Mouse (Mus musculus) forebrain, embryonic 12.5 days (tissue): ENCODE measurements around the gene Fkbp4. TPM values are rescaled to one million over a fixed set of nuclear protein-coding genes. Genes with fewer than 3 reads are reported as not detected.

ENCODE experiments used
- ATAC-seq: fragments of 200-750 bp; cut with Nextera tagmentation; 2 replicates; pipeline ENCODE4 v1.8.0; 2017; ENCODE audit warnings: moderate TSS enrichment; ENCODE audit not compliant: low FRiP score
- H3K27ac ChIP-seq: fragments of 300-500 bp; sonication (generic); 2 replicates; pipeline ENCODE4 v1.5.1; 2016; ENCODE audit warnings: mild to moderate bottlenecking
- H3K27me3 ChIP-seq: fragments of 300-500 bp; sonication (generic); 2 replicates; pipeline ENCODE4 v1.6.1; 2016; ENCODE audit warnings: mild to moderate bottlenecking
- H3K36me3 ChIP-seq: fragments of 300-500 bp; sonication (generic); replicated peaks from 2 replicates; pipeline ENCODE4 v1.6.1; 2016; ENCODE audit warnings: mild to moderate bottlenecking
- H3K4me1 ChIP-seq: fragments of 300-500 bp; sonication (generic); 2 replicates; pipeline ENCODE4 v1.6.1; 2016
- H3K4me2 ChIP-seq: fragments of 300-500 bp; sonication (generic); 2 replicates; pipeline ENCODE4 v1.6.1; 2016; ENCODE audit warnings: mild to moderate bottlenecking, moderate library complexity
- H3K4me3 ChIP-seq: fragments of 300-500 bp; sonication (generic); replicated peaks from 2 replicates; pipeline ENCODE4 v1.5.1; 2016; ENCODE audit warnings: mild to moderate bottlenecking
- H3K9ac ChIP-seq: fragments of 300-500 bp; sonication (generic); 2 replicates; pipeline ENCODE4 v1.6.1; 2016; ENCODE audit warnings: mild to moderate bottlenecking
- H3K9me3 ChIP-seq: fragments of 300-500 bp; sonication (generic); 2 replicates; pipeline ENCODE4 v1.6.1; 2016
- WGBS: fragments of 180-500 bp; shearing (Covaris S2); methylation state at CpG from one replicate; pipeline ENCODE4 v1.1.7; 2016; 5-methylcytosine and 5-hydroxymethylcytosine counted together
- polyA plus RNA-seq: library from polyadenylated mRNA; unstranded; fragments of >200 nt; fragmentation: Nextera tagmentation; extraction: Ambion mirVana; gene quantifications from 2 replicates; pipeline ENCODE4 v1.2.1, GENCODE M21; 2016

The Fkbp4 gene
- polyA plus RNA-seq, 1 experiment from 2014 or later: 525 TPM

GRCm38 (mm10) chr6:128432356-128432915, 6.0 kb downstream of the Fkbp4 start:
- no peak overlapping the region for H3K4me3 ChIP-seq
- peaks cover 13% of the 10 kb centered on the region for H3K4me1 ChIP-seq
- 91% methylated on average over 13 of the region's 13 CpGs for WGBS
- H3K9ac ChIP-seq: no peak overlapping the region
- H3K9me3 ChIP-seq: no peaks in the 10 kb centered on the region
- no peak overlapping the region for H3K27ac ChIP-seq
- H3K27me3 ChIP-seq: no peaks in the 10 kb centered on the region
- no peak for ATAC-seq
- H3K36me3 ChIP-seq: peaks cover 87% of the 10 kb centered on the region
- no peak overlapping the region for H3K4me2 ChIP-seq

DNA sequence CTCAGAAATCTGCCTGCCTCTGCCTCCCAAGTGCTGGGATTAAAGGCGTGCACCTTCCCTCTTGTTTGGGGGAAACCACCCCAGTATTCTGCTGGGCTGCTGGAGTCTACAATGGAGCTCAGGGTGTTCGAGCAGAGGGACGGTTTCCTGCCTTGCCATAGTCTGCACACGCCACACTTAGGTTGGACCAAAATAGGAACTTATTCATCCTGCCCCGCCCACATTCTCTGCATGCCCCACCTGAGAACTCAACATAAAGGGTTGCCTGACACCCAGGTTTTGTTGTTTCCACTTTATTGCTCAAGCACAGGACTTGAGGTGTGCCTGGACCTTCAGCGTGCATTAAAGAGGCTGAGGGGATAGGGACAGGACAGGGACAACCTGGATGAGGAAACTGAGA, 8.7 kb downstream of the Fkbp4 start:
- 89% methylated on average over 6 of the region's 6 CpGs for WGBS
- no peak overlapping the region for H3K27ac ChIP-seq
- no peak overlapping the region for H3K9ac ChIP-seq
- ATAC-seq: no peak
- H3K27me3 ChIP-seq: no peaks in the 10 kb centered on the region
- no peak overlapping the region for H3K4me3 ChIP-seq
- peaks cover 69% of the 10 kb centered on the region for H3K36me3 ChIP-seq
- H3K9me3 ChIP-seq: no peaks in the 10 kb centered on the region
- peaks cover 2% of the 10 kb centered on the region; the same call in 1 of the 2 replicates for H3K4me1 ChIP-seq
- H3K4me2 ChIP-seq: no peak overlapping the region

DNA sequence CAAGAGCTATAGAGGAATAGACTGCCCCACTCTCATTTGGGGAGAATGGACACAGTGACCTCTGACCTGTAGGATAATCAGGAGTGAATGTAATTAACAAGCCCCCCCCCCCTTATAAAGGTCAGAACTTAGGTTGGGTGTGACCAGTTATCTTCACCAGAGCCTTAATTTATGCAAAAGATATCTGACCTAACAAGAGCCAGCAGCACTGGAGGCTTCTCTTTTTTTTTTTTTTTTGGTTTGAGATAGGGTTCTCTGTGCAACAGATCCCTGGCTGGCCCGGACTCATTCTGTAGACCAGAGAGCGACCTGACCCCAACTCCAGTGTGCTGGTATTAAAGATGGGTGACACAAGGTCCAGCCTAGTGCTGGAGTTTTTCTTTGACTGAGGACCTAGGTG, 9.2 kb downstream of the Fkbp4 start:
- no peak overlapping the region for H3K9ac ChIP-seq
- H3K27me3 ChIP-seq: no peaks in the 10 kb centered on the region
- no peak overlapping the region for H3K4me3 ChIP-seq
- WGBS: 93% methylated on average over 2 of the region's 2 CpGs
- no peak for ATAC-seq
- H3K36me3 ChIP-seq: peaks cover 64% of the 10 kb centered on the region
- H3K27ac ChIP-seq: no peak overlapping the region
- H3K9me3 ChIP-seq: no peaks in the 10 kb centered on the region
- peaks cover 2% of the 10 kb centered on the region; the same call in 1 of the 2 replicates for H3K4me1 ChIP-seq
- no peak overlapping the region for H3K4me2 ChIP-seq

GRCm38 (mm10) chr6:128427571-128427970, 10.9 kb downstream of the Fkbp4 start:
- Histone ChIP-seq H3K36me3 (peaks cover 47% of the 10 kb centered on the region), H3K9ac (no peak overlapping the region), H3K4me1 (peaks cover 7% of the 10 kb centered on the region), H3K4me3 (no peak overlapping the region), H3K9me3 (no peaks in the 10 kb centered on the region), H3K27ac (no peak overlapping the region), H3K4me2 (no peak overlapping the region), H3K27me3 (no peaks in the 10 kb centered on the region)
- no peak for ATAC-seq
- WGBS: 92% methylated on average over 5 of the region's 5 CpGs

DNA sequence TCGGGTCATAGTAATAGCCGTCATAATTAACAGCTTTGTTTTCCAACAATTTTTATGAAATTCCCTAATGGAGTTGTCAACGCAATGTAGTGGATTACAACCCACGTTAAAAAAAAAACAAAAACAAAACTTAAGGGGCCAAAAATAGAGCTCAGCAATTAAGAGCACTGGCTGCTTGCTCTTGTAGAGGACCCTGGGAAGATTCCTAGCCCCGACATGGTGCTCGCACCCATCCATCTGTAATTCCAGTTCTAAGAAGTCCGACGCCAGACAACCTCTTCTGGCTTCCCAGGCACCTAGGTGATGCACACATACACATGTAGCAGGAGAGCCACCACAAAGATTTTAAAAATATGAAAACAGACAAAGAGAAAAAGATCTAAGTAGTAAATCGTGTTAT, 13.4 kb downstream of the Fkbp4 start:
- Histone ChIP-seq H3K9me3 (no peaks in the 10 kb centered on the region), H3K27me3 (no peaks in the 10 kb centered on the region), H3K4me3 (peak overlapping the region; percentile 62), H3K27ac (no peak overlapping the region), H3K9ac (peak overlapping the region; percentile 66), H3K36me3 (peaks cover 29% of the 10 kb centered on the region), H3K4me2 (peak overlapping the region; percentile 66), H3K4me1 (peaks cover 7% of the 10 kb centered on the region)
- 16% methylated on average over 9 of the region's 9 CpGs for WGBS
- ATAC-seq: 0 out of 2 replicates have a peak, but pooled peaks have one; percentile 2

DNA sequence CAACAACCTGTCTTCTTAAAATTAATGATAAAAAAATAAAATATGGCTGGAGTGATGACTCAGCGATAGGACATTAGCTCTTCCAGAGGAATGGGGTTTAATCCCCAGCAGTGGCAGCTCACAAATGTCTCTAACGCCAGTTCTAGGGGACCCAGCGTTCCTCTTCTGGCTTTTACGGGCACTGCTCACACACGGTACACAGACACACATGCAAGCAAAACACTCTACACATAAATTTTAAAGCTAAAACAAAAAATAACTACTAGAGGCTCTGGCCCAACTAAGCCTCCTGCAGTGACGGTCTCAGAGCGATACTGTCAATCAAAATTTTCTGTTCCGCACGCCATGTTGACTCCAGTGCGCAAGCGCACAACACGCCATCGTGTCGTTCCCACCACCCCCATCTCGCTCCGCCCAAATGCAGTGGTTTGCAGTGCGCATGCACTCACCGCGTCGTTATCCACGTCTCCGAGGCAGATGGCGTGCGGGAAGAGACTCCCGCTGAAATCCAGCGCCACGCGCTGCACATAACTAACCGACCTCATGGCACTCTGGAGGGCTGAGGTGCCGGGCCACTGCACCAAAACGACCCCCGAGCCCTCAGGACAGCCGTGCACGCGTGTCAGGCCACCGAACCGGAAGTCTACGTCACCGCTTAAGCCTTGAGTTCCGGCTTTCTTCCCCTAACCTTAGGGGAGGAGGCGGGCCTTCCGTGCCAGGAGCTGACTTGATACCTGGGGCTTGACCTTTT, 14.0 kb downstream of the Fkbp4 start, which contains the start of gene Itfg2:
Gene Itfg2, minus strand, starts transcription at position 663 of the 751 bp plus-strand sequence.
- no peaks in the 10 kb centered on the region for H3K27me3 ChIP-seq
- under 1% methylated on average over 42 of the region's 42 CpGs for WGBS
- H3K9me3 ChIP-seq: no peaks in the 10 kb centered on the region
- peak; percentile 96 for ATAC-seq
- peak within 1 kb of the TSS; percentile 62 for H3K4me3 ChIP-seq
- peak within 1 kb of the TSS; percentile 96 for H3K27ac ChIP-seq
- H3K4me1 ChIP-seq: peaks cover 7% of the 10 kb centered on the region
- H3K36me3 ChIP-seq: peaks cover 25% of the 10 kb centered on the region
- H3K9ac ChIP-seq: peak within 1 kb of the TSS; percentile 66
- H3K4me2 ChIP-seq: peak within 1 kb of the TSS; percentile 66

- Histone ChIP-seq H3K4me2 (peak overlapping the region; percentile 66), H3K36me3 (peaks cover 17% of the 10 kb centered on the region), H3K27me3 (no peaks in the 10 kb centered on the region), H3K9ac (peak overlapping the region; percentile 66), H3K27ac (peak overlapping the region; percentile 96), H3K4me1 (peaks cover 7% of the 10 kb centered on the region), H3K9me3 (no peaks in the 10 kb centered on the region), H3K4me3 (peak overlapping the region; percentile 62)
- 57% methylated on average over 16 of the region's 16 CpGs for WGBS
- ATAC-seq: 0 out of 2 replicates have a peak, but pooled peaks have one; percentile 39
Observed at GRCm38 (mm10) chr6:128423496-128424268, 14.8 kb downstream of the Fkbp4 start.

DNA sequence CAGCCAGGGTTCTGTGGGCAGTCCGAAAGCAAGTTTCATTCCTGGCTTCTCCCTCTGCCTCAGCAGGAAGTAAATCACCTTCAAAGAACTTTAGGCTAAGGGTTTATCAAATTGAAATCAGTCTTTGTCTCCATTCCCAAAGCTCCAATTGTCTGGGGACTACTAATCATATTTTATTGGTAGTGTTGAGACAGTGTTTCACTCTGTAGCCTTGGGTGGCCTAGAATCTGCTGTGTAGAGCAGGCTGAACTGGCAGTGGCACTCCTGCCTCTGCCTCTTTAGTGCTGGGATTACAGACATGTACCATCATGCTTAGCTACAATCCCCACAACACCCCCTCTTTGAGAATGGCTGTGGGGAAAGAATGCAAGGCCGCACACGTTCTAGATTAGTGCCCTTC, 17.0 kb downstream of the Fkbp4 start:
- H3K27ac ChIP-seq: no peak overlapping the region
- peaks cover 7% of the 10 kb centered on the region for H3K4me1 ChIP-seq
- 0 out of 2 replicates have a peak, but pooled peaks cover 6% of the 10 kb centered on the region for H3K36me3 ChIP-seq
- H3K27me3 ChIP-seq: no peaks in the 10 kb centered on the region
- no peaks in the 10 kb centered on the region for H3K9me3 ChIP-seq
- ATAC-seq: no peak
- H3K4me2 ChIP-seq: no peak overlapping the region
- H3K4me3 ChIP-seq: no peak overlapping the region
- H3K9ac ChIP-seq: no peak overlapping the region
- WGBS: 95% methylated on average over 3 of the region's 3 CpGs

DNA sequence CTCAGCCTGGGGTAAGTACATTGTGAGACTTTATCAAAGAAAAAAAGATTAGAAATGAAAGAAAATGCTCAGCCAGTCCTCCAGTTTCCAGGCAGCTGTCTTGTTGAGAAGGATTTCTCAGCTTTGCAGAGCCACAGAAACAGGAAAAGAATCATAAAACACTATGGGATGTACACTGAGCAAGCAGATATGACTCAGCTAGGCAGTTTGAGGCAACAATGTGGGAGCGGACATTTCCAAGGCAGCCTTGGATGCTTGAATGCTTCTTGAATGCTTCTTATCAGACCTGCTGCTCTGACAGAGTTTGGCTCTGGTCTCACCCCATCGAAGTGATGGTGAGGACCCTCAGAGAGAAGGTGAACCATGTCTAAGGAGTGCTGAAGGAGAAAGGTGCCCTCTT, 17.4 kb downstream of the Fkbp4 start:
- H3K9ac ChIP-seq: no peak overlapping the region
- H3K4me1 ChIP-seq: peaks cover 7% of the 10 kb centered on the region
- whole genome bisulfite sequencing: 95% methylated on average over 2 of the region's 2 CpGs
- H3K36me3 ChIP-seq: 0 out of 2 replicates have a peak, but pooled peaks cover 6% of the 10 kb centered on the region
- H3K4me2 ChIP-seq: no peak overlapping the region
- no peak overlapping the region for H3K27ac ChIP-seq
- H3K9me3 ChIP-seq: no peaks in the 10 kb centered on the region
- ATAC-seq: no peak
- no peak overlapping the region for H3K4me3 ChIP-seq
- H3K27me3 ChIP-seq: no peaks in the 10 kb centered on the region

DNA sequence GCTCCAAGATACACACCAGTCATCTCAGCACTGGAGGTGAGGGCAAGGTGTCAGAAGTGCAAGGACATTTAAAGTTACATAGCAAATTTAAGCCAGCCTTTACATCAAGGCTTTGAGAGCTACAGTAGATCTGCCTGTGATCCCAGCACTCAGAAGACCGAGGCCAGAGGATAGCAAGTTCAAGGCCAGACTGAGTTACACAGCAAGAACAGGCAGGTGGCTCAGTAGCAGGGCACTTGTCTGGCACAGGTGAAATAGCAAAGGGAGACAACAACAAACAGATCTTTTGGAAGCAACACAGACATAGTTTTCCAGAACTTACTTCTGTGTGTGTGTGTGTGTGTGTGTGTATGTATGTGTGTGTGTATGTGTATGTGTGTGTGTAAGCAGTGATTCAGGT, 20.4 kb downstream of the Fkbp4 start:
- no peak for ATAC-seq
- Histone ChIP-seq H3K27ac (no peak overlapping the region), H3K4me3 (no peak overlapping the region), H3K4me2 (no peak overlapping the region), H3K4me1 (no peaks in the 10 kb centered on the region), H3K36me3 (peaks cover 19% of the 10 kb centered on the region), H3K27me3 (no peaks in the 10 kb centered on the region), H3K9ac (no peak overlapping the region), H3K9me3 (no peaks in the 10 kb centered on the region)
- WGBS: 90% methylated on average over 1 of the region's 1 CpGs

- Histone ChIP-seq H3K4me1 (no peaks in the 10 kb centered on the region), H3K36me3 (peaks cover 37% of the 10 kb centered on the region), H3K27me3 (no peaks in the 10 kb centered on the region), H3K9me3 (no peaks in the 10 kb centered on the region), H3K27ac (no peak overlapping the region), H3K9ac (no peak overlapping the region), H3K4me2 (no peak overlapping the region), H3K4me3 (no peak overlapping the region)
- WGBS: 84% methylated on average over 5 of the region's 5 CpGs
- ATAC-seq: no peak
Observed at GRCm38 (mm10) chr6:128416169-128416568, 22.3 kb downstream of the Fkbp4 start.

DNA sequence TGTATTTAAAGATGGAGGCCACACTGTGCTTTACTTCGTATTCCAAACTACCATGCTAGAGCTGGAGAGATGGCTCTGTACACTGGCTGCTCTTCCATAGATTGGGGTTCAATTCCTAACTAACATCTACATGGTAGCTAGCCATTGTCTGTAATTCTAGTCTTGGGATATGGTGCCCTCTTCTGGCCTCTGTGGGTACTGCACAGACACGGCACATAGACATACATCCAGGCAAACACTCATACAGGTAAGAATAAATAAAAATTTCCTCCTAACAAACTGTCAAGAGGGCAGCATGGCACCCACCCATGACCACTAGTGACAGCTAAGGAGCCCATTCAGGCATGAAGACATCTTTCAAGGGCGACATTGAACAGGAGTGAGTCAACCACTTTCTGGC, 27.4 kb downstream of the Fkbp4 start:
- H3K9me3 ChIP-seq: no peaks in the 10 kb centered on the region
- H3K4me2 ChIP-seq: no peak overlapping the region
- 18% methylated on average over 3 of the region's 3 CpGs for WGBS
- H3K27ac ChIP-seq: no peak overlapping the region
- no peak overlapping the region for H3K9ac ChIP-seq
- H3K4me1 ChIP-seq: no peaks in the 10 kb centered on the region
- H3K36me3 ChIP-seq: peaks cover 80% of the 10 kb centered on the region
- peak; percentile 56 for ATAC-seq
- no peak overlapping the region for H3K4me3 ChIP-seq
- no peaks in the 10 kb centered on the region for H3K27me3 ChIP-seq
